Mouse (Mus musculus) liver, adult 10 weeks (tissue): ENCODE data around the gene Gm13084. TPM values are rescaled to one million over a fixed set of nuclear protein-coding genes. Genes with fewer than 3 reads are reported as not detected.

Experiments used
- polyA plus RNA-seq: library from polyadenylated mRNA; stranded (reverse); fragments of 350-450 nt; fragmentation: Illumina TruSeq; extraction: RNeasy Lipid Tissue Mini Kit (QIAGEN cat#74804); gene quantifications from one replicate; pipeline ENCODE4 v1.2.3, GENCODE M21; 2014; ENCODE audit warnings: low read depth, low replicate concordance

The Gm13084 gene
- polyA plus RNA-seq, result not detected

GRCm38 (mm10) chr4:143815993-143816392 lies at the start of gene Gm13084:
Gene Gm13084, minus strand, starts transcription at chr4:143816093.

GRCm38 (mm10) chr4:143846197-143846596 lies 30.3 kb upstream of the Gm13084 start, which contains the start of gene Gm13103:
Gene Gm13103, plus strand, starts transcription at chr4:143846497.

GRCm38 (mm10) chr4:143789052-143789451 lies 26.8 kb downstream of the Gm13084 start, which contains the start of gene Gm13023:
Gene Gm13023, plus strand, starts transcription at chr4:143789352.

Other genes with a start within 250 kb of the Gm13084 start
- not detected for gene Gm13083, start 201.1 kb downstream of the Gm13084 start, polyA plus RNA-seq
- gene Gm13088, start 158.8 kb downstream of the Gm13084 start, polyA plus RNA-seq, result not detected
- gene Gm13089, start 113.4 kb downstream of the Gm13084 start, polyA plus RNA-seq, result not detected
- not detected for gene Gm13078, start 96.6 kb downstream of the Gm13084 start, polyA plus RNA-seq
- not detected for gene Gm13023, start 26.7 kb downstream of the Gm13084 start, polyA plus RNA-seq
- gene Gm13103, start 30.4 kb upstream of the Gm13084 start, polyA plus RNA-seq, result not detected
- not detected for gene Pramef6, start 84.3 kb upstream of the Gm13084 start, polyA plus RNA-seq
- gene Pramef25, start 134.9 kb upstream of the Gm13084 start, polyA plus RNA-seq, result not detected
- not detected for gene Gm13101, start 150.9 kb upstream of the Gm13084 start, polyA plus RNA-seq
- not detected for gene Pramef17, start 178.3 kb upstream of the Gm13084 start, polyA plus RNA-seq
- gene Pramel4, start 243.0 kb upstream of the Gm13084 start, polyA plus RNA-seq, result not detected